Mouse (Mus musculus) CD4-positive, CD25-positive, alpha-beta regulatory T cell, adult 2 months (primary cell): ENCODE results near the gene Dynlt1f.
"Not testable (repeated sequence)": the region's sequence is repeated elsewhere in the genome, so short reads cannot be mapped to it uniquely, and the experiment has no call there.

Source experiments
- DNase-seq: peaks from one replicate; pipeline ENCODE4 v3.0.0-alpha.2; 2012; ENCODE audit warnings: low read depth, low spot score

Dynlt1f gene

DNA sequence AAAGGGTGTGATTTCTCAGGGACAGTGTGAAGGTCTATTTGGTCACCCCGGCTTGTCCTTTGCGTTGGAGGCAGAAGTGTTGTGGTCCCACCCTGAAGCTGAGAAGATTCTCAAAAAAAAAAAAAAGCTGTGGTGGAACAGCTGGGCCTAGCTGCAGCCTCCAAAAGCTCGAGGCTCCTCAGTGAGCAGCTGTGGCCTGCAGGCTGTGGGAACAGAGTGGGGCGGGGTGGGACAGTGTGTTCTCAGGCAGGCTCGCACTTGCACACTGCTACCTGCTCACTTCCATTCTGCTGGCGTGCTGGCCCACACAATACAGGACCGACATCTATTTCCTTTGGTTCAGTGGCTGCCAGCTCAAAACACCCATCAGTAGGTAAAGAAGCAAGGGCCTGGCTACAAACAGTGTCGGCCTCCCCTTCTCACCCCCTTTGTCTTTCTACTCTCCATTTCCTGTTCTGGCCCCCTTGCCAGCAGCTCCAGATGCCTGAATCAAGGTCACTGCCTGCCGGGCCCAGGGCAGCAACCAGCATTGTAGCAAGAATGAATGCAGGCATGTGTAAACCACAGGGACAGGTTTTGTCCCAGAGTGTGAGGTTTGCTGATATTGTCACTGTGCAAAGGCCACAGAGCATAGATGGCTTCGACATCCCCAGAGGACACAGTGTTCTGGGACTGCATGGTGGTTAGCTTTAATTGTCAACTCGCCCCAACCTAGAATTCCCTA is 5.6 kb upstream of the Dynlt1f start:
- peak; percentile 16 for DNase-seq

DNA sequence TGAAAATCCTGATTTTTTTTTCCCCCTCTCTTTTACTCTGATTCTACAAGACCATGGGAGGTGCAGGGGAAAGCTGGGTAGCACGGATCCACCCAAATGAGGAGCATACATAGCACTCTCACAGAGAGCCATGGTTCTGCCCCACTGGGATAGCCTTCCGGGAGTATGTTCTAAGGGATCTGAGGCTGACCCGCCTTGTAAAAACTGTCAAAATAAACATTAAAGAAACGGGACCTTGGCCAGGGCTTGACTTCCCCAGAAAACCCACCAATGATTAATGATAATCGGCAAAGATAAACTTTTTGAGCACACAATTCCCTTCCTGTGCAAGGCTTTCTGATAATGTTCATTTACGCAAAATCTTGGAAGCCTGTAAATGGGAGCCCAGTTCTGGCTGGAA is 4.9 kb upstream of the Dynlt1f start:
- not testable (repeated sequence) for DNase-seq

DNA sequence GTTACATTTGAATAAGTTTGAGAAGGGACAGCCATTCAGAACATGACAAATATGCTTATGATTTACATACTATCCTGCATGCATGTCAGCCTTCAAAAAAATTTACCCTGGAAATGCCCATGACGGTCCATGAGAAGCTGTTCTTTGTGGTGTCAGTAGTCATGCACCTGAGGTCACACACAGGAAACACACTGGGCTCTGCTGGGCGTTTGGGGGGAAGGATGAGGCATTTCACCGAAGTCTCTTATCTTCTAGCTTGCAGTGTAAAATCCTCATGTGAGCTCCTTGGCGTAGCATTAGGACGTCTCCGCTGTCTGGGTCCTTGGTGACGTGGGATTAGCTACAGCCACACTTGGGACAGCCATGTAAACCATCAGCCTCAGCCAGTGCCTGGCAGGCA is 3.1 kb upstream of the Dynlt1f start, which contains the start of gene Sytl3:
Gene Sytl3 (plus strand): TSS at position 293 of the 400 bp plus-strand sequence.
- not testable (repeated sequence) for DNase-seq

DNA sequence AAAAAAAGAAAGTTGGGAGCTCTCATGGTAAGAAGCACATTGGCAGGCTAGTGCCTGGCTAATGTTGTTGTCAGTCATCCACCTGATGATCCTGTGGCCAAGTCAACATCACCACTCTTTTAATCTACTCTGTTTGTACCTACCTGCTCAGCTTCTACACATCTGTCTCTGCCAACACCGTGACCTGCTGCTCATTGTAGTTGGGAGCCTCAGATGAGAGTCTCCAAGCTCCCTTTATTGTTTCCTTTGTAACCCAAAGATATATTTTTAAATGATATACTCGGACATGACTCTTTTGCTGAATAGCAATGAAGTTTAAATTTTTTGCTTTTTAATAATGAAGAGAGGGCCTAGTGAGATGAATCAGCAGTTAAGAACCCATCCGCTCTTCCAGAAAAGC is 771 bp upstream of the Dynlt1f start:
- not testable (repeated sequence) for DNase-seq

DNA sequence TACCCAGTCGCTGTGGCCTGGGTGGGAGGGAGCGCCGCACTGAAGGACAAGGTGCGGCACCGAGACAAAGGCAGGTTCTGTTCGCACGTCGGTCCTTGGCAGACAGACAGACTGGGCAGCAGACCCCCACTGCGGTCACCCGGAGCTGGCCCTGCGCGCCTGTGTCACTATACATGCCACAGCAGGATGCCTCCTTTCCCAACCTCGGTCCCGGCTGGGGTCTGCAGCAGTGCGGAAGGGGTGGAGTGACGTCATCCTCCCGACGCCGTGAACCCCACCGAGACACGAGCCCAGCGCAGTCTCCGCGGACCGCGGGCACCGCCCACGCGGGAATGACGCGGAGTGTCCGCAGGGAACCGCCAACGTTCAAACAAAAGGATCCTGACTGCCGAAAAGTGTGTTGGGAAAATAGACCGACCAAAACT is 601 bp downstream of the Dynlt1f start:
- peak; percentile 80 for DNase-seq

DNA sequence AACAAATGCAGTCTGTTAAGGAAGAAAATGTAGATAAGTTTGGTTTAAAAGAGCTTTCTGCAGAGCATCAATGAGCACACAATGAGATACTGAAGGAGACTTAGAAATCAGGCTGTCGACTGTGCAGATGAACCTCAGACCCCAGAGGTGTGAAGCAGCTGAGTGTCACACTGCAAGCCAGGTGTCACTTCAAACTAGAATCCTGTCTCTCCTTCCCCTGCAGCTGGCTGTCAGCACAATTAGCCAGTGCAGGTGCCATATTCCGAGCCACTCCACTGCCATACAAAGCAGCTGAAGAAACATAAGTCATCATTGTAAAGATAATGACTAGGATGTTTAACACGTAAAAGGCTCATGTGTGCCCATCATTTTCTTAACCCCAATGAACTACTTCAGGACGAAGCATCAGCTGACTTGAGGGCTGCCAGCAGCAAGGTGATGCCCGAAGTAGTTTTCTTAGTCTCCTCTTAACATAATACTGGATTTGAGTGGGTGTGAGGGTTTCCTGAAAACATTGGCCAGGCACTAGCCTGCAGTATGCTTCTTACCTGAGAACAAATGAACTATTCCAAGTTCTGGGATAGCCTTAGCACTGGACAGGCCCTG is 2.3 kb downstream of the Dynlt1f start:
- DNase-seq, result not testable (repeated sequence)

DNA sequence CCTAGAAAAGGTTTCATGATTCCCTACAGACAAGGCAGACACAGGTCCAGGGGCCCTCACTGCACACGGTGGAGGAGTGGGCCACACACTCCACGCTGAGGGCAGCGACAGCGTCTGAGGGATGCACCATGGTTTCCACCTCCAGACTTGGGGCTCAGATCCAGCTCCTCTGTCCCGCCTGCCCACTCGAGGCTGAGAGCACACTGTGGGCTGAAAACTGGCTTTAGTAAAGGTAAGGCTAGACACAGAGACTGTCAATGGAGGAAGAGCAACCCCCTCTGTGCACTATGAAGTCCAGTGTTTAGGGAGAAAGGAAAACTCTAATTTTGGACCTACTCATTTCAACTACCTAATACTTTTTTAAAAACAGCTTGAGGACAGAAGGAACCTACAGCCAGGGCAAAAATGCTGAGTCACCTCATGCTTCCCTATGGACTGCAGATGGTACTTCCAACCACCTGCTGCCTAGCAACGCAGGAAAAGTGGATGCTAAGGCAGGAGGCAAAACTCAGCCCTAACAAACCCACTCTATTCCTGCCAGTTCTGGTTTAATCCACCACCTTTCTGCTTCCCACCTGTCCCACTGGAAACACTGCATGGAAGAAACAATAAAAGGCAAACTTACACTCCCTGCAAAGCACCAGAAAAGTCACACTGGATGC is 4.7 kb downstream of the Dynlt1f start:
- DNase-seq, result not testable (repeated sequence)

DNA sequence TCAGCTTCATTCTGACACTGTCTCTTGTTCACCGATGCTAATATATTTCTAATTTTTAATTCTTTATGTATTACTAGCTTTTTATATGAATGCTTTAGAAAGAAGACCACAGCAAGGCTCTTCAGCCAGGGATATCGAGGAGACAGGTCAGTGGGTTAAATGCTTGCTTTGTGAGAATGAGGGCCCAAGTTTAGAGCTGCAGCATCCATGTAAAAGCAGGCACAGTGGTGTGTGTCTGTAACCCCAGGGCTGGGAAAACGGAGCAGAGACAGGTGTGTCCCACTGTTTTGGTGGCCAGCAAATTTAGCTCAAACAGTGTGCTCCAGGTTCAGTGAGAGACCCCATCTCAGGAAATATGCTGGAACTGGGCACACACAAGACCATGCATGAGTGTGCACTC is 8.2 kb downstream of the Dynlt1f start:
- not testable (repeated sequence) for DNase-seq

DNA sequence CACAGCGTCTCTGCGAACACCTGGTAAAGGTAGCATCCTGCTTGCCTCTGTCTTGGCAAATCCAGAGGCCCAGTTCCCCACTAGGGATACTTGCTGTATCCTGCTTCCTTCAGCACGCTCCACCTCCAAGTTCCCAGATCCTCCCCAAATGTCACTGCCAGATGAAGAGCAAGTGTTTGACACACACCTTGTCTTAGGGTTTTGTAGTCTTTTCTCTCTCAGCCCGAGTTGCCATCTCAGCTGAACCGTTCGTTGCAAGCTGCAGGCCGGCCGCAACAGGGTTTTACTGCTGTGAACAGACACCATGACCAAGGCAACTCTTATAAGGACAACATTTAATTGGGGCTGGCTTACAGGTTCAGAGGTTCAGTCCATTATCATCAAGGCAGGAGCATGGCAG is 8.9 kb downstream of the Dynlt1f start:
- not testable (repeated sequence) for DNase-seq

DNA sequence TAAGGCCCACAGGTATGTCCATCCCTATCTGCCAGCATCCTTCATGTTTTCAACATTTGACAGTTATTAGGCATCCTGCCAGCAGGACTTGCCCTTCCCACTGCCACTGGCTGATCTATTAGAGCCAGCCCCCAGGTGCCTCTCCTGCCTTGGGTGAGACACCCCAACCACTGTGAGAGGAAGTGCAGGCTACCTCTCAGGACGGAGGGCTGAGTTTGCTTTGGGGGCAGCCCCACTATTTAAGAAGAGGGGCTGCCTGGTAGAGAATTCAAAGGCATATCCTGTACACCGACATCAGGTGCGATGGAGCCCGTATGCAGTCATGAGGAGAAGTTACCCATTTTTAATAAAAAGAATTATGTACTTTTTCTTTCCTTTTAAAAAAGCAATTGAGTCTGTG is 10.0 kb downstream of the Dynlt1f start:
- DNase-seq, result not testable (repeated sequence)

DNA sequence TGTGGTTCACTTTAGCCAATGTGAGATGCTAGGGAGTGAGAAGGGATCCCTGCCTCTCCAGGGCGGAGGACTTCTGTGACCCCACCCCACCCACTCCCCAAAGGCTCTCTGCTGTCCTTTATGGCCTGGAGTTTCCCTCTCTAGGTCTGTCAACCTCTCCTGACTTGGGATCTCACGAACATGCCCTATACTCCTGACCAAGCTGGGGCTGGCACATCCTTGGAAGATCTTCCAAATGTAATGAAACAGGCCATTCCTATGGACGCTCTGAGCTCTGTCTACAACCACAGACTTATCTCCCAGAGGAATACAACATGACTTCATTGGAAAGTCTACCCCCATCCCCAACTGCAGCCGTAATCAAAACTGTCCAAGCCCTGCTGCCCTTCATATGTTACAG is 11.0 kb downstream of the Dynlt1f start:
- DNase-seq, result not testable (repeated sequence)

DNA sequence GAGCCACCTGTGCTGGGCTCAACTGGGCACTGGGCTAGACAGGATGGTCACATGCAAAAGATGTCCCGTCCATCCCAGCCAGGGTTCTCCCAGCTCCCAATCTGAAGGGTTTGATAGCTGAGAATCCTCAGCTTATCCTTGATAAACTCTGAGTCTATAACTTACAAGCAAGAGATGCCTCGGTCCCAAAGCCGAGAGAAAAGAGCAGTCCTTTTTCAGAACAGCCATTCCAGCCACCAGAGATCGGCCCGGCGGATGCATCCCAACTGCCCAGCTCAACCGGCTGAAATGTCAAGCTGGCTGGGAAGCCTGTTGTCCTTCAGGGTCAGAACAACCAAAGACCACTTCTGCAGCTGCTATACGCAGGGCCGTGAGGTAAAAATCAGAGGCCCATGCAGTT is 11.5 kb downstream of the Dynlt1f start:
- not testable (repeated sequence) for DNase-seq

DNA sequence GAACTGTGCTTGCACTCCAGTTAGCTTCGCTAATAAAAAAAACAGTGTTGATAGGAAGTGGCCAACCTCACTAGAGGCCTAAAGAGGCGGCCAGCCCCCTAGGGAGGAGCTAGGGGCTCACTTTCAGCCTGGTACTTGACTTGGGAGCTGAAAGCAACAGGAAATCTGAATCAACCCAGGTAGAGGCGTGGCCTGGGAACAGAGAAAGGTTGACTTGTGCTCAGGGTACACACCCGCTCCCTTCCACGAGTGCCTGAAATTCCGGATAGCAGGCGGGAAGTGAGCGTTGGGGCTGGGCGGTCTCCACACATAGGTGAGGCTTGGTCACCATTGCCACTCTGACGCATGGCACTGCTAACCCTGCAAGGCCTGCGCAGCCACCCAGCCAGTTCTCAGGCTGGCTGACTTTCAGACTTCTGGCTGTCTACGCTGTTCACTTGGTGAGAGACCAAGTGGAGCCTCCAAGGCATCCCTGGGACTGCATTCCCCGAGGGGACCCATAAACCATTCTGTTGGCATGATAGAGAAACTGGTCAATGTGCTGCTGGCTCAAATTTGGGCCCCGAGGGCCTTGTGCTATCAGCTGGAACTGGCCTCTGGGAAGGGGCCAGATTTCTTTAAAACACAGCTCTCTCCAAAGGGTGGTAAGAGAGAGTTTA is 14.8 kb downstream of the Dynlt1f start:
- DNase-seq, result not testable (repeated sequence)

DNA sequence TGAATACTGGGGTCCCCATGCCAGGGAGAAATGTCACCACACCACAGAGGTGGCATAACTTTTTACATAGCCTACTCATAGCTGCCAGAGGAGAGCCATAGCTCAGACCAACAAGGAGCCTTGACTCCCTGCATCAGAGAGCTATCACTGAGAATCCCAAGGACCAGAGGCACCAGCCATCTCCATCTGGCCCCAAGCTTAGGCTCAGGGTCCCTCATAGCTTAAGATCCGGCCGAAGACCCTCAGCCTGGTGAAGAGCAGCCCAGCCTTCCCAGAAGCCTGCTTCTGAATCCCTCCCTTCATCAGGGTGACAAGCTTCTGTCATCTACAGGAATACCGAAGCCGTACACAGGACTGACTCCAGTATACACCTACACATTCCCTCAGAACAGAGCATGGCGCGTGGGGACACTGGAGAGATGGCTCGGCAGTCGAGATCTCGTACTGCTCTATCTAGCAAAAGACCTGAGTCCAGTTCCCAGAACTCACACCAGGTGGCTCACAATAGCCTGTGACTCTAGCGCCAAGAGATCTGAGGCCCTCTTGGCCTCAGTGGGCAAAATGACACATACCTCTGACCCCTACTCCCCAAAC is 15.6 kb downstream of the Dynlt1f start:
- DNase-seq, result peak; percentile 6

DNA sequence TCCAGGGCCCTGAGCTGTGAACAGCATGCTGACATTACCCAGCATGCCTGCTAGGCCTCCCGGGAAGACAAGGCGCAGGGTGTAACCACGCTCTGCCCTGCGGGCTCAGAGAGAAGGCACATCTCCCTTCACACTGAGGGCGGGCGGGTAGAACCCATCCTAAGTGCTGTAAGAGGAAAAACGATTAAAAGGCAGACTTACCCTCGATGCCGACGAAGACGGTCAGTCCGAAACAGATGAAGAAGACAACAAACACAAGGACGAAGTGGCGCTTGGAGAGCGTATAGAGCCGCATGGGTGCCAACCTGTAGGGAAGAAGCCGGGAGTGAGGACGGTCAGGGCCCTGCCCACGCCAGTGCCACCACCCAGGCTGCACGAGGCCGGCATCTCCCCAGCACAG is 16.2 kb downstream of the Dynlt1f start:
- not testable (repeated sequence) for DNase-seq

DNA sequence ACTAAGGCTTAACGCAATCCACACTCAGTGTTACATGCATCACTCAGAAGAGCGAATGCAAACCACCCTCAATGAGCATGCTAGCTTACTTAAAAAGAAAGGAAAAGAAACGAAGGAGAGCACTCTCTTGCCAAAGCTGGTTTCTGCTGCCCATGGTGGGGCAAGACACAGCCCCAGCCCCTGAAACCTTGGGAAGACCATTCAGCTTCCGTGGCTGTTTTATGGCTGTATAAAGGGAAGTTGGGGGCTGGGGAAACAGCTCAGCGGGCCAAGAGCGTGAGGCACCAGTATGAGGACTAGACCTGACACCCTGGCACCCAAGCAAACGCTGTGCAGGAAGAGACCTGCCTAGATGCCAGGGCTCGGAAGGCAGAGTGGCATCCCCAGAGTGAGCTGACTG is 17.3 kb downstream of the Dynlt1f start:
- DNase-seq, result not testable (repeated sequence)

DNA sequence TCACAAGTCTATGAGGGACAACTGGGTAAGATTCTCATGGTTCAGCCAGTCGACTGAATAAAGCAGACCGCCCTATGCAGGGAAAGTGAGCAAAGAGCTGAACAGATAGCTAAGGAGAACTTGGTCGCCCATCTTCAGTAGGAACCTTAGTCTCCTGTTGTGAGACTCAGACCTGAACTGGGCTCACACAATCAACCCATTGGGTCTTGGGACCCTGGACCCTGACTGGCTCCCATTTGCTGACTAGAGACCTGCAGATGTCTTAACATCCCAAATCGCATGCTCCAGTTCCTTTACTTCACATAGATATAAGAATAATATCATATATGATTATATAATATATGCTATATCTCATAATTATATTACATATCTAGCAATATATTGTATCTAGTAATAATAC is 18.3 kb downstream of the Dynlt1f start:
- DNase-seq, result not testable (repeated sequence)

DNA sequence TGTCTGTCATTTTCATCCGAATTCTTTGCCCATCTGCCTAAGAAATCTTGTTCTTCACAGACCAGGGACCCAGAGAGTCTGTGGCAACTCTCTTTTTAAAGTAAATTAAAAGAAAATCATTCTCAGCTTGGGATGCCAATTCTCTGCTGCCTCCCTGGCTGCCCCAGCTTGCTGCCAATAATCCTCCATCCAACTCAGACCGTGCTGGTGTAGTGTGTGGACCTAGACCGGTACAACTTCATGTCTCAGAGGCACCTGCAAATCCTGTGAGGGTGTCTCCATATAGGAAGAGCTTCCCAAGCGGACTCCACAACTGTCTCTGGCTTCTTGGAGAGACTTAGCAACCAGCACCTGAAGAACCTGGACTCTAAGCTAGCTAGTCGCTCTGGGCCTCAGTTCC is 18.8 kb downstream of the Dynlt1f start:
- no peak for DNase-seq

DNA sequence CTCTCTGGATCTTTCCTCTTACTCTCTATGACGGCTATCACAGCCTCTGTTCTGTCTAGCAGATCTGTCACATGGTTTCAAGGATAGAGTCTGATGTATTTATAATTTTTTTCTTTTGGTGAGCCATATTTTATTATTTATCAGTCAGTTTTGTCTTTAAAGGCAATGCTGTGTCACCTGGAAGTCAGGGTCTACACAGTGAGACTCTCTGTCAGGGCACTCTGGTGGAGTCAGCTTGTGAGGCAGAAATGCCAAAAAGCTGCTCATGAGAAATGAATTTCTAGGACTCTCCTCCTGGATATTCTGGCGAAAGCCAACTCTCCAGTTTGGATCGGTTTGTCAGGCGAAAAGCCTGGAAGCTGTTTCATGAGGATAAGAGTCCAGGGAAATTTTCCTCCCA is 19.9 kb downstream of the Dynlt1f start:
- DNase-seq, result not testable (repeated sequence)

DNA sequence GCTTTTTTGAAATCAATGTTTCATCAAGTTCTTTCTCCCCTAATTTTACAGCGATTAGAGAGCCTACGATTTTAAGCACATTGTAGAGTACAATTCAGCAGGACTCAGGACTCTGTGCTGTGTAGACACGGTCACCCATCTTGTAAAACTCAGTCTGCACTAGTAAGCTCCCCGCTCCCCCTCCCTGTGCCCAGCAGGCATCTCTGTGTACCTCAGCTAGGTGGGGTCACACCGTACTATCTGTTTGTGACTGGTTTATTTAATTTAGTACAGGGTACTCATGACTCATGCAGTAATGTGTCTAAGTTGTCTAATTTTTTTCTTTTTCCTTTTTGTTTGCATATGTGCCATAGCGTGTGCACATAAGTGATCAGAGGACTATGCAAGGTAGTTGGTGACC is 22.9 kb downstream of the Dynlt1f start:
- DNase-seq, result not testable (repeated sequence)

DNA sequence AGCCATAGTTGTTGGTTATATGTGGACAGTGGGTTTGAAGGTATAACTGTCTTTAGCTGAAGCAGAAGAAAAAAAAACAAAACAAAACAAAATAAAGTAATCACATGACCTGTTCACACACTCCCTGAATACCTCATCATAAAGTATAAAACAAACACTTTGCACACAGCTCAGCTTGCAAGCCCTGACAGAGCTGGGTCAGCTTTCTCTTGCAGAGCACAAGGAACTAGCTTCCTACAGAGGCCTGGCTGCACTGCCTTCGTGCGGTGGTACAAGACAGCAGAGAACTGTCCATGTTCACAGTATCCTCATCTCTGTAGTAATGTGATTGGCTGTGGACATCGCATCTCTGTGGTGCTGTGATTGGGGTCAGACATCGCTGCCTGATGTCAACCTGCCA is 25.3 kb downstream of the Dynlt1f start:
- not testable (repeated sequence) for DNase-seq
